Mouse (Mus musculus) adrenal gland, postnatal 25 days (tissue): ENCODE data around the gene Fmnl3. TPM values are rescaled to one million over a fixed set of nuclear protein-coding genes. Genes with fewer than 3 reads are reported as not detected.

ENCODE experiments used
- DNase-seq: peaks from one replicate; pipeline ENCODE4 v3.0.0; 2021; ENCODE audit warnings: mixed read lengths
- long read RNA-seq: library from polyadenylated mRNA; stranded (forward); transcript quantifications from one replicate; pipeline ENCODE4 v2.0.0, GENCODE M21; 2021
- total RNA-seq: library from RNA; stranded (reverse); gene quantifications from 2 replicates; pipeline ENCODE4 v1.2.3, GENCODE M21; 2021

Gene Fmnl3
- 16.4 and 24.1 TPM in 2 replicates for total RNA-seq
- long read RNA-seq, full-length matches to known transcripts: 4 of 10 reads
- long read RNA-seq, partial matches to known transcripts: 4 of 10 reads
- long read RNA-seq, other reads (novel, unspliced or antisense): 2 of 10 reads

DNA sequence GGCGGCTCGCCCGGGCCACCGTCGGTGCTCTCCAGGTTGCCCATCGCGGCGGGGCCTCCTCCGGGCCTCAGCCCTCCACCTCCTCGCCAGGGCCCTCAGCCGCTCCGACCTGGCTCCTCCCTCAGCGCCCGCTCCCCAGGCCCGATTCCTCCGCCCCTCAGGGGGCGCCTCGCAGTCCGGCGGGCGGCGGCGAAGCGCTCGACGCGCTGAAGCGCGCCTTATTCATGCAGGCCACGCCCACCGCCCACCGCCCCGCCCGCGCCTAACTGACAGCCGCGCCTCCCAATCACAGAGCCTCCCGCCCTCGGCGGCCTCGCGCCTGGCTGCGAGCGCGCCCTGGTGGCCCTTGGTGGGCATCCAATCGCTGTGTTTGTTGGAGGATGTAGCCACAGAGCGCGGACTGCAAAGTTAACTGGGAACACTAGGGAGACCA, at the start of gene Fmnl3:
TSS of gene Fmnl3 (minus strand) at position 224 of the 433 bp plus-strand sequence.
- DNase-seq: peak; percentile 99

DNA sequence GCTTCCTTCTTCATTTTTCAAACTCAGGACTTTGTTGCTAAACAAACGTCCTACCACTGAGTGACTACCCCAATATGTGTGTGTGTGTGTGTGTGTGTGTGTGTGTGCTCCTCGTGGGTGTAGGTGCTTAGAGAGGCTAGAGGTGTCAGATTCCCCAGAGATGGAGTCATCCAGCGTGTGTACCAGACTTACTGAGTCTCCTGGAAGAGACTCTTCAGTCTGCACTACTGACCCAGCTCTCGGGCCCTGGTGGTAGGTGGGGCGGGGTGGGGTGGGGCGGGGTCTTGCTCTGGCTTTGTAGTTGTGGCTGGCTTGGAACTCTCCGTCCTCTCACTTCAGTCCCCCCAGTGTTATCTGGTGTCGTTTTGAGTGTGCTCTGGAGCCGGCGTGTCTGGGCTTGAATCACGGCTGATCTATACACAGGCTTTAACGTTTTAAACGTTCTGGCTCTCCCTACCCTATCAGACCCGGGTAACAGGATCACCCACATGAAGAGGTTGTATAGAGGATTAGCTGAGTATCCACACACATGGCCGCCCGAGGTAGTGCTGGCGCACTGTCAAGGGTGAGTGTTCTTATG, 47.5 kb upstream of the Fmnl3 start:
- no peak for DNase-seq

DNA sequence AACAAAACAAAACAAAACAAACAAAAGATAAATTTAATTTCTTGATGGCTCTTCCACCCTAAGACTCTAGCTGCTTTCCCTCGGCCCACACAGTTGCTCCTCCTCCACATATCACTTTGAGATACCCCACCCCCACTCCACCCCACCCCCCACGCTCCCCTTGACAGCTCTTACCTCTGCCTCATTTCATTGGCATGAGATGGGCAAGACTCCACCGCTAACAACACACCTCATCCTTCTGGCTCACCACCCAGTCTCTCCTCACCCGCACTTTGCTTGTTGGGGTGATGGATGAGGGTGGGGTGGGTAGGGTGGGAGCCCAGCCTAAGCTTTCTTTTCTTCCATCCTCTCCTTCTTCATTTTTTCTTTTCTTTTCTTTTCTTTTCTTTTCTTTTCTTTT, 46.7 kb upstream of the Fmnl3 start:
- DNase-seq: no peak

DNA sequence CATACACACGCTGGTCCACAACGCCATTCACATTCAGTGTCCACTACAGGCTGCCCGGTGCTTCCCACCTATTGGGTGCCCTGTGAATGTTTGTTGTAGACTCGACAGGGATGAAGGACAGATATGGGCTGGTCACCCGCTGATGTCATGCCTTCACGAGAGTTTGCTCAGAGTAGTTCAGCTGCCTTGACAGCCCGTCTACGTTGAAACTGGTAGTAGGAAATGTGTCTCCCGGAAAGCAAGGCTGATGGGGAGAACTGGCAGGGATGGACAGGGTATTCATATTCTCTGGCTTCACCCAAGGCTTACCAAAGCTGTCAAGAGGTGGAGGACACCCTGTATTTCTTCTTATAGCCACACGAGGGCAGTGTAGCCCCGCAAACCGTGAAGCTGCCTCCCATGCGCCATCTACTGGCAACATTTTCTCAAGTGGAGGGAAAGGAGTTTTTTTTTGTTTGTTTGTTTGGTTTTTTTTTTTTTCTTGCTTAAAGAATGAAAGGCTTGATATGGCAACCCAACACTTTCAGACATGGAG, 46.1 kb upstream of the Fmnl3 start:
- DNase-seq: peak; percentile 75

DNA sequence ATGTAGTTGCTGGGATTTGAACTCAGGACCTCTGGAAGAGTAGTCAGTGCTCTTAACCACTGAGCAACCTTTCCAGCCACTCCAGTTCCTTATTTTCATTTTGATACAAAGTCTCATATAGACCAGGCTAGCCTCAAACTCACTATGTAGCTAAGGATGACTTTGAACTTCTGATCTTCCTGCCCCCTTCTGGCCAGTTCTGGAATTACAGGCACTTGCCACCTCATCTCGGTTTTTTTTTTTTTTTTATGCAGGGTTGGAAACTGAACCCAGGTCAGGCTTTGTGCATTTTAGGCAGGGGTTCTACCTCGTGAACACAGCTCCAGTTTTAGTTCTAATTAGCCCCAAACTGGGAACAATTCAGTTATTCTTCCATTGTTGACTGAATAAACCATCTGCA, 45.5 kb upstream of the Fmnl3 start:
- DNase-seq: no peak

DNA sequence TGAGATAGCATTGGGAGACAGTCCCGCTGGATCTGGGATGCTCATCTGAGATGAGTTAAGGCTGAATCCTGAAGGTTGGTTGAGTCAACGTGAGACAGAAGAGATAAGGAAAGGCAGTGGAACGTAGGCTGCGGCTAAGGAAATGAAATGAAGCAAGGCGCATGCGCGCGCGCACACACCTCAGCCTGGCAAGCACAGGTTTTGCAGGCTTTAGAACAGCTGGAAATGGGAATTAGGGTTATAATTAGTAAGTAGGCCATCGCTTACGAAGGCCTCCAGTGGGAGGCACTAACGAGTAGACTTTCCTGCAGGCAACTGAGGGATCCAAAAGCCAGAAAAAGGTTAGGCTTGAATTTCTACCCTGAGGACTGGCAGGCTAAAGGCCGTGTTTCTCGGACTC, 41.5 kb upstream of the Fmnl3 start:
- DNase-seq: no peak

DNA sequence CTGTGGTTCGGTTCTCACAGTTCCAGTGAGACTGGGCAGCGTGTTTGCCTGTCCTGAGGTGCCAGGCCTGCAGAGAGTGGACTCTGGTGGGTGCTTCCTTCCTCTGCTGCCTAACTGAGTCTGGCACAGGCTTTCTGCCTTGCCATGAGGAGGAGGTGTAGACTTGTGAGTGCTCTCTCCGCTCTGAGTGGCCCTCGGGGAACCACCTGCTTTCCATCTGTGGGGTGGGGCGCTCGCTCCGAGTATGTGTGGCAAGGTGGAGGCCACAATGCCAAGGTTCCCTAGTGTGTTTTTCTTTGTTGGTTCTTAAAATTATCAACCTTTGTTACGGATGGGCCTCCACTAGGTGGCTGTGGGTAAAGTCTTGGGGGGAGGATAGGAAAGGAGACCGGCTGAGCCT, 38.6 kb upstream of the Fmnl3 start:
- DNase-seq: no peak

DNA sequence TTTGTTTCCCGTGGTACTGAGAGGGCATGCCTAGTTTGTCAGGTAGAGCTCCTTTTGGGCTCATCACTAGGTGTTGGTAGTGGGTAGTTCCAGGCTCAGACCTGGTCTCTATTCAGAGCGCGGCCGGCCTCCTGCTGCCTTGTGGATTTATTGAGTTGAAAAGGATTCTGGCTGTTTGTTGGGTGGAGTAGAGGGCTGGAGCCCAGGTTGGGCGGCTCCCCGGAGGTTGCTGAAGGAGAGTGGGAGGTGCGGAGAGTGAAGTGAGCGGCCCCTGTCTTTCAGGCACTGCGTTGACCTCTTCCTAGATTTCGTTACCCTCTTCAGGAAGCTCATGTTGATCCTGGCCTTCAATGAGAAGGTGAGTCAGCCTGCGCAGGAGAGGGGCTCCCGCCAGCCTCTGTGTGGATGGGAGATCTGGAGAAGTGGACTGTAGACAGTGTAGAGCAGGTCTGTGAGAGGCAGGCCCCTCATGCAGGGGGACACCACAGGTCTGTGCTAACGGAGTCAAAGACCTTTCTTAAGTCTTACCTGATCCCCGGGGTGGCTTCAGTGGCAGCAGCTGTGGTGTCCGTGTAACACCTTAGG, 36.8 kb upstream of the Fmnl3 start:
- DNase-seq: no peak

DNA sequence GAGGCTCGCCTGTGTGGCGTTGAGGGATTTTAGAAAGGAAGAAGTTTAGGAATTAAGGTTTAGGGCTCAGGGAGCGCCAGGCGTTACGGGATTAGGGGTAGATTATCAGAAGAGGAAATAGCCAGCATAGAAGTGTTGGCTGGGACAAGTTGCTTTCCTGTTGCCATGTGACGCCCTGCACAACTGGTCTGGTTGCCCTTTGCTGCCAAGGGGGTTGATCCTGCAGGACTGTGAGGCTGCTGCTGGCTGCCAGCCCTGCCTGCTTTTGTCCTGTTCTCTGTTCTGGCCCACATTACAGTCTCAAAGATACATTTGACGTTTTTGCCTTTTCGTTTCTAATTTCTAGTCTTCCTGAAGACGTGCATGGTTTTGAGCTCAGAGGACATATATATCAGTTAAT, 34.9 kb upstream of the Fmnl3 start:
- DNase-seq: no peak

DNA sequence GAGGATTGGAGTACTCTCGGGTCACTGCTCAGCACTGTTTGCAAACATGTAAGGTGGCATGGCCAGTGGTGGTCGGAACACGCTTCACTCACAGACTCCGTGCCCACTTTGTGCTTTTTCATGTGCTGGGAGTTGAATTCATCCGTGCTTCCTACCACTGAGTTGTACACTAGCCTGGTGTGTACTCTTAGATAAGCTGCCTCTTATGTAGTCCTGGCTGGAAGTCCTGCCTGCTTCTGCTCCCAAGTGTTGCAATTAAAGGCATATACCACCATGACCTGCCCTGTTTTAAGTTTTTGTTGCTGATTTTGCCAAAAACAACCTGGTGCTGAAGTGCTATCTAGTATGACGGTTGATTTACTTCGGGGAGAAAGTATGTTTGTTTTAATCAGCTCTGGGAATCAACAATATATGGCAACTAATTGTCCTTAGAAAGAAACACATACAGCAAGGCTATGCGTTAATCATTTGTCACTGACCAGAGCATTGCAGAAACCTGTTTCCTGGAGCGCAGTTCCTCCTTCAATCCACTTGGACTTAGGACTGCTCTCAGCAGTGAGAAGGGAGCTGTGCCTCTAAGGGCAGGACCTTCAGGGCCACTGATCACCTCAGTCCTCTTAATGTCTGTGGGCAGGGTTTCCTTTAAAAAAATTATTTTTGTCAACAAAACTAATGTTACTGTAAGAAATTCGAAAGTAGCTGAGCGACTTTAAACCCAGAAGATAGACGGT, 33.0 kb upstream of the Fmnl3 start:
- no peak for DNase-seq

DNA sequence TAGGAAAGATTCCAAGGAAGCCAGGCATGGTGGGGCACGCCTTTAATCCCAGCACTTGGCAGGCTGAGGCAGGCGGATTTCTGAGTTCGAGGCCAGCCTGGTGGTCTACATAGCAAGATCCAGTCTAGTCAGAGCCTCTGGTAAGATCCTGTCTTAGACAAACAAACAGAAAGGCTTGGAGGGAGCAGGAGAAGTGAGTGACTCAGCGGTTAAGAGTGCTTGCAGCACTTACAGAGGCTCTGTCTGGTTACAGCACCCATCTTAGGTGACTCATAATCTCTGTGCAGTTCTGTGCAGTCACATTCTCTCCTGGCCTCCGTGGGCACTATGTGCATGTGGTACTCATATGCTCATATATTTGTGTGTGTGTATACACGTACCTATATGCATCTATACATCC, 30.3 kb upstream of the Fmnl3 start:
- no peak for DNase-seq

DNA sequence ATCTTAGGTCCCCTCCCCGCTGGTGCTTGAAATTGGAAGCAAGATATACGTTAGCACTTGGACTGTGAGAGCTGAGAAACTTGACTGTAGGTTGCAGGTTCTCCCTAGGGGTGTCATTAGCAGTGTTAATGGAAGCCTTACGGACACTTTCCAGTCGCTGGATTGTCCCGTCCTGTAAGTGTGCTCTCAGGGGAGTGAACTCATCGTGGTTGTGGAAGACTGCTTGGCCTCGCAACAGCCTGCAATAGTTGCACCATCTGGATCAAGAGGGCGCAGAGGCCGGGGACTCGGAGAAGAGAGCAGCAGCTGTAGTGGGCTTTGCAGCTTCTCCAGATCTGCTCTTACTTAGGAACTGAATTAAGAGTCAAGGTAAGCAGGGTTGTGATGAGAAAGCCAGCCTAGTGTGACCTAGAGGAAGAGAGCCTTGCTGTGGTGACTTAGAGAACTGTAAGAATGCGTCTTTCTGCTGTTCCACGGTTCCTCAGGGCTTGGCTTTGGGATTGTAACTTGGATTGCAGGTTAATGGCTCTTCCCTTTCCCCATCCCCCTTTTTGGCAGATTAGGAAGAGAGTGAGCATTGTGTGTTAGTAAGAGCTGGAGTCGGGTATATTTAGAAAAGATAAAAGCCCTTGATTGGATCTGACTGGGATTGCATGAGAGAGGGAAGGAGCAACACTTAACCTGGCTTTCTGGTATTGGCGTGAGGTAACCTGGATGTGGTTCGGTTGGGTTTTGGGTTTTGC, 29.4 kb upstream of the Fmnl3 start:
- DNase-seq: no peak

DNA sequence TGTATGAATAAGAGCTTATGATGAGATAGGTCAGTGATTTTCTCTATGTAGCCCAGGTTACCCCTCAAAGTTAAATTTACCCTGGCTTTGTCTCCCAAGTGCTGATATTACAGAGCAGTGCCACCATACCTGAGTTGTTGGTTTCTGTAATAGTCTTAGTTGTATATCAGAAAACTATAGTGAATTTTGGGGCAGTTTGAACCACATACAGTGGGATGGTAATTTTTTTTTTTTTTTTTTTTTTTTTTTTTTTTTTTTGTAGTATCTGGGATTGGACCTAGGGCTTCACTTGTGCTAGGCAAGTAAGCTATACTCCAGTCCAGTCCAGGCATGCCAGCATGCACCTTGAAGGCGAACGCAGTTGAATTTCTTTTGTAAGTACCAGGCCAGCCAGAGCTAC, 27.3 kb upstream of the Fmnl3 start:
- DNase-seq: no peak

DNA sequence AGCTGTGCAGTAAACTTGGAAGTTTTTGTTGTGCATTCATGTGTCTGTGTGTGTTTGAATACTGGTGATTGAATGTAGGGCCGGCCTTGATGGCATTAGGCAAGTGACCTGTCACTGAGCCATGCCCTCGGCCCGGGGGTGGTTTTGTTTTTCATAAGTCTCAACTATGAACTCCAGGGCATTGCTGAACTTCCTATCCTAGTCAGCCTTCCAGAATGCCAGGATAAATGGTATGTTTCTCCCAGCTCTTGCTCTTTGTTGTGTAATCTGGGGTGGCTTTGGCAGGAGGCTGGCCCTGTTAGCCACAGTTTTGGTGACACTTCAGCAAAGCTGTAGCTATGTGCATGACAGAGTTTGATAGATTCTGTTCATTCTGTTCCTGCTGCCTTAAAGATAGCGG, 26.6 kb upstream of the Fmnl3 start:
- DNase-seq: peak; percentile 61

DNA sequence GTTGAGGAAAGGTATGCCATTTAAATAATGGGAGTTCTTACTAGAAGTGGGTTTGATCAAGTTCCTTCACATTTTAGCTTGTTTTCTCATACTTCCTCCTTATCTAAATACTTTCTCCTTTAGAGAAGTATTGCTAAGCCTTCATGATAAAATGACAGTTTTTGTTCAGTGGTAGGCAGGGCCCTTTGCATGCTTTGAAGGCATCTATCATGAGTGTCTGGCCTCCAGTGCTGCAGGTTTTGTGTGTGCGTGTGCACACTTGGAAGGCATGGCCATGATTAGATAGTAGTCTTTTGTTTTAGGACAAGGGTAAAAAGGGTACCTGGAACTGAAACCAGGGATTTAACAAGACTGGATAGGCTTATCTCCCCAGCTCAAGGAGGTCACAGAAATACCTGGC, 26.2 kb upstream of the Fmnl3 start:
- DNase-seq: no peak

DNA sequence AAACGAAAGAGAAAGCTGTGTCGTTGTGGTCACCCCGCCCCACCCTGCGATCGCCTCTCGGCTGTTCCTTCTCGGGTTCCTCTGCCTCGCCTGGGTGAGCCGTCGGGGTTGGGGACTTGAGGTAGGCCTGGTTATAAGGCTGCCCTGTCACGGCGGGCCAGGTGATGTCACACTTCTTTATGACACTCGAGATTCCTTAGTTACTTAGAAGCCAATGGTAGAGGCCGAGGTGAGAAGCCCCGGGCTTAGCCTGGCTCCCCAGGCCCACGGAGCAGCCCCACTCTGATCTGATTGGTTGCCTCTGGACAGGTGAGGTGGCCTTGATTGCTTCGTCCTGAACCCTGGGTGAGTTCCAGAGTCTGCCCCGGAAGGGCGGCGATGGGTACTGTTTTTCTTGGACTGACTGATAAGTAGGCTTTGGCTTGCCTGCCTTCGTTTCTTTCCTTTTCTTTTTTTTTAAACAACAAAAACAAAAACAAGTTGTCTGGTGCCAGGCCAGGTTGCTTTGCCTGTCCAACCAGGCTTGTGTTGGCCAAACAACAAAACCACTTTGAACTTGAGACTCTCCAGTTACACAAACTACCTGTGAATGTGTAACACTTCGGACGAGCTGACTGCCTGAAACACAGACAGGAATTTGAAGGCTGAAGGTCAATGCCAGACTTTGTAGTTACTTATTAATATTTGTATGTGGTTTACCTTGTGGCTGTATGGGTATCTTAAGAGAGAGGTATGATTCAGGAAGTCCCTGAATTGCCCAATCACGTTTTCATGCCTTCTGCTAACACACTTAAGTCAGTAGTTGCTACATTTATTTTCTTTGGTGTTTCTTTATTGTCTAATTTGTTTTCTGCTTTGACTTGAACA, 23.3 kb upstream of the Fmnl3 start:
- DNase-seq: peak; percentile 47

DNA sequence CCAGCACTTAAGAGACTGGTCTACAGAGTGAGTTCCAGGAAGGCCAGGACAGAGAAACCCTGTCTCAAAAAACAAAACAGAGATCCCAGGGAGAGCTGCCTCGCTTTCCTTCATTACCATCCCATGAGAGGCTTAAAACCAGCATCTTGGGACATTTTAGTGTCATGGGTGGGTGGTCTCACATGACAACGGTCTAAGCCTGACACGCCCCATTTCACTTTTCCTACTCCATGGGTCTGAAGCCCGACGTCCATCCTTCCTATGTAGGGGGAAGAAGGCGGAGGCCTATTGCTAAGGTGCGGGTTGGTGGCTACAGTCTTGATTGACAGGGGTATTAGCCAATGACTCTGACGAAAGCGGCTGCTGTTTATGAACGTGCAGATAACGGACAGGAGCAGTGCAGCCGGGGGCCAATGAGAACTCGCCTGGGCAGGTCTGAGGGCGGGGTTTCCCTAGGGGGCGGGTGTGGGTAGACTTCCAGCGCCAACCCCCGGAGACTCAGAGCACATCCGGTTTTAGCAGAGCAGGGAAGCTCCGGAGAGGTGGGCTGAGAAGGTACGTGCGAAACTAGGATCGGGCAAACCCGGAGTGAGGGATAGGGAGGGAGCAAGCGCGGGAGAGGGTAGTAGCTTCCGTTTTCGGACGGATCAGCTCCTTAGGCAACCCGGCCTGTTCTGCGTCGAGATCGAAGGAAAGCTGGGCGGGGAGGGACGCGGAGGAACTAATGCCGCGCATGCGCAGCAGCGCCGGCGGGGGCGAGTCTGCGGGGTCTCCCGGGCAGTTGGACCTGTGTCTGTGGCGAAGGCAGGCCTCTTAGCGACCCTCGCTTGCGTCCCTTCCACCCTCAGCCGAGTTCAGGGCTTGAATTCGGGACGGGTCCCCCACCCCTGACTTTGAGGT, 22.5 kb upstream of the Fmnl3 start, which contains the start of gene Tmbim6:
TSS of gene Tmbim6 (plus strand) at position 397 of the 900 bp plus-strand sequence.
- DNase-seq: peak; percentile 97

DNA sequence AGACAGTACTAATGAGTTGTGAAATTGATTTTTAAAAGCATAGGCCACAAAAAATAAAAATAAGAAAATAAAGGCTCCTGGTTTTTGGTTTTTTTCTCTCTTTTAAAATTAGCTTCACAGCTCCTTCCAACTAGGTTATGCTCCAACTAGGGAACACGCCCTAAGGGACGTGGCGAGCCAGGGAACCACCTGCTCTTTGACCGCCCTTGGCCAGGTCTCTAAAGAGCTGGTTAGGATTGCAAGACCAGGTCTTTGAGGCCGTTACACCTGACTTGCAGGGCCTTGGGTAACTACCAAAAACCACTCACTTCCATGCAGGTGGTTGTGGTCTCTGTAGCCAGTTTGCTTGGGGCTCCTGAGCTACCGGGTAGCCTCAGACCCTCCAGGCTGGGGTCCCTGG, 21.7 kb upstream of the Fmnl3 start:
- no peak for DNase-seq

DNA sequence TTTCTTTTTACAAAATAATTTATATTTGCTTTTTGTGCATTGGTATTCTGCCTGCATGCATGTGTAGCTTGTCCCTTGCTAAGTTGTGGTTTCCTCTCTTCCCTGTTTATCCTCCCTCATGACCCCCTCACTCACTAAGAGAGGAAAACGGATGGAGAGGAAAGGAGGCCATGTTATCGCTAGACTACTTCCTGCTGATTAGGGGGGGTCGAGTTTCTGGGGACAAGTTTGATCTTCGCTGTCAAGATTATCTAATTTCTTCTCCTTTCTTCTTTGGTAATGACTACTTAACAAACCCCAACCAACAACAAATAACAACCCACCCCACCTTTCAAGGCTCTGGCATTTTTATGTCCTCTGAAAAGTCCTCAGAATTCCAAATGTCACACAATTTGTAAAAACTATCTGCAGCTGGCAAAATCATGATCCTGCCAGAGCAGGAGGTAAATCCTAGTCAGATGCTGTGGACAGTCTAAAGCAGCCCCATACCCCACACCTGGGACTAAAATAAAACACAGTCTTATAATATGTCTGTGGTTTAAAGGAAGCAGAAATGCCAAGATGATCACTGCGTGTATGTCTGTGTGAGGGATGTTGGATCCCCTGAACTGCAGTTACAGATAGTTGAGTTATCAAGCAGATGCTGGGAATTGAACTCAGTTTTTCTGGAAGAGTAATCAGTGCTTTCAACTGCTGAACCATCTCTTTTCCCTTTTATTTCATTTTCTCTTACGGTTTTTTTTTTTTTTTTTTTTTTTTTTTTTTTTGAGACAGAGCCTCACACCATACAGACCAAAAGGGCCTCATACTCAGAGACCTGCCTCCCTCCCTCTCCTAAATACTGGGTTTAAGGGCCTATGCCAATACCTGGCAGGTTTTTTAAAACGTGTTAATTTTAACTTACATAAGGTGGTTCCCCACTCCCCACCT, 20.5 kb upstream of the Fmnl3 start:
- no peak for DNase-seq
